Mouse (Mus musculus): ENCODE results near the gene Vamp2.

DNA sequence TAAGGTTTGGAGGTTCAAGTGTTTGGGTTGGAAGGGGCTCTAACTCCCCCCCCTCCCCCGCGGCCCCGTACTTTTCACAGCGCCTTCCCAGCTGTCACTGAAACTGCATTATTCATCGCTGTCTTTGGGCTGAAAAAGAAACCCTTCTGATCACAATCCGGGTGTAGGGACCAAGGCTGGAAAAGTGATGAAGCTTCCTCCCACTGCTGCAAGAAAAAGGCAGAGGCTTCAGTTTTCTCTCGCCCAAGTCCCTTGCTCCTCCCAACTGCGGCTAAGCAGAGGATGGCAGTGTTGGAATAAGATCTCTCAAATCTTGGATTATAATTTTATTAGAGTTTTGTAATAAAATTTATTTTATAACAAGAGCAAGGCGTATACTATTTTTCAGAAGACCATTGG, 15.6 kb upstream of the Vamp2 start:
- TF ChIP-seq CTCF (IDR thresholded peaks at IDR 0.05) (no peak), POLR2A (IDR thresholded peaks at IDR 0.05; ENCODE audit: insufficient read depth, low read depth, low read length) (no peak)
